Comparison of ENCODE assay signal across 25 mouse cellular contexts in genomic region chr12:37263685-37264084, GRCm38 (mm10). TPM values are rescaled to one million over a fixed set of nuclear protein-coding genes. Genes with fewer than 3 reads are reported as not detected.
A peak's percentile ranks its signal among the peaks of the same experiment; 100 is the strongest.
DNase-seq lines count a peak whose midpoint lies in the region; ATAC-seq and TF ChIP-seq lines count a peak whose summit lies in the region.
"Had no signal": no experiment of that assay in that cellular context is flagged by ENCODE, and none has a peak within 500 bp of the region (broad histone marks: within the 10 kb centered on the region; RNA-seq: fewer than 3 reads in every experiment).

No protein-coding gene starts in this region.

- no peak overlapping the region for H3K9ac ChIP-seq in hindbrain, postnatal 0 days (replicated peaks; ENCODE audit: low read length)
- no peak overlapping the region for H3K9ac ChIP-seq in hindbrain, embryonic 11.5 days (ENCODE audit: low read depth, low read length)
- no peak overlapping the region for H3K9ac ChIP-seq in lung, postnatal 0 days (replicated peaks; ENCODE audit: low read depth)
- H3K9ac ChIP-seq: embryonic facial prominence, embryonic 12.5 days; embryonic facial prominence, embryonic 15.5 days; heart, embryonic 12.5 days; heart, embryonic 15.5 days; hindbrain, embryonic 12.5 days; hindbrain, embryonic 15.5 days; intestine, embryonic 15.5 days had no signal

- no peaks in the 10 kb centered on the region for H3K36me3 ChIP-seq in hindbrain, postnatal 0 days (ENCODE audit: insufficient read depth, low read length)
- H3K36me3 ChIP-seq in hindbrain, embryonic 11.5 days (ENCODE audit: control insufficient read depth, insufficient read depth, low read length): no peaks in the 10 kb centered on the region
- H3K36me3 ChIP-seq in lung, postnatal 0 days (ENCODE audit: insufficient read depth, low read length): no peaks in the 10 kb centered on the region
- H3K36me3 ChIP-seq: embryonic facial prominence, embryonic 12.5 days; embryonic facial prominence, embryonic 15.5 days; heart, embryonic 12.5 days; heart, embryonic 15.5 days; hindbrain, embryonic 12.5 days; hindbrain, embryonic 15.5 days; intestine, embryonic 15.5 days had no signal

- no peak for ATAC-seq in hindbrain, postnatal 0 days
- no peak for ATAC-seq in hindbrain, embryonic 11.5 days (ENCODE audit: low FRiP score)
- ATAC-seq in lung, postnatal 0 days: no peak
- ATAC-seq: activated CD4-positive, CD25-positive, alpha-beta regulatory T cell, adult 4 months; CD4-positive, CD25-positive, alpha-beta regulatory T cell, adult 4 months; forebrain, embryonic 16.5 days; intestine, embryonic 15.5 days had no signal

- no peak overlapping the region for H3K4me2 ChIP-seq in hindbrain, postnatal 0 days (ENCODE audit: low read depth, low read length)
- H3K4me2 ChIP-seq in hindbrain, embryonic 11.5 days (replicated peaks; ENCODE audit: low read depth, low read length): no peak overlapping the region
- H3K4me2 ChIP-seq in lung, postnatal 0 days (replicated peaks; ENCODE audit: low read depth, low read length): no peak overlapping the region
- H3K4me2 ChIP-seq: embryonic facial prominence, embryonic 12.5 days; embryonic facial prominence, embryonic 15.5 days; heart, embryonic 12.5 days; heart, embryonic 15.5 days; hindbrain, embryonic 12.5 days; hindbrain, embryonic 15.5 days; intestine, embryonic 15.5 days had no signal

- H3K27me3 ChIP-seq in hindbrain, postnatal 0 days (ENCODE audit: insufficient read depth, low read length): no peaks in the 10 kb centered on the region
- H3K27me3 ChIP-seq in hindbrain, embryonic 11.5 days (ENCODE audit: control insufficient read depth, insufficient read depth, low read length): no peaks in the 10 kb centered on the region
- H3K27me3 ChIP-seq in lung, postnatal 0 days (replicated peaks; ENCODE audit: insufficient read depth, low read length): no peaks in the 10 kb centered on the region
- H3K27me3 ChIP-seq: embryonic facial prominence, embryonic 12.5 days; embryonic facial prominence, embryonic 15.5 days; heart, embryonic 12.5 days; heart, embryonic 15.5 days; hindbrain, embryonic 12.5 days; hindbrain, embryonic 15.5 days; intestine, embryonic 15.5 days had no signal

- peak; percentile 14 for DNase-seq in hindbrain, postnatal 0 days (ENCODE audit: low spot score)
- no peak for DNase-seq in hindbrain, embryonic 11.5 days (ENCODE audit: low spot score)
- DNase-seq in lung, postnatal 0 days (ENCODE audit: low spot score): peak; percentile 44
- no peak for DNase-seq in lung, postnatal 4 days
- DNase-seq in brain, embryonic 14.5 days (ENCODE audit: low read depth): peak; percentile 38
- no peak for DNase-seq in heart, adult 18-20 months
- DNase-seq: adrenal gland, adult 8-10 months; adrenal gland, postnatal 25 days; cerebellum, adult 18-20 months; cerebellum, adult 9-10 months; cerebellum, postnatal 14 days; gastrocnemius, postnatal 10 days; gastrocnemius, postnatal 36 days; heart, postnatal 14 days; heart, postnatal 4 days had no signal

- no peak for TF ChIP-seq CTCF in hindbrain, postnatal 0 days (IDR thresholded peaks at IDR 0.05; ENCODE audit: low read depth)
- no peak for TF ChIP-seq CTCF in lung, postnatal 0 days (IDR thresholded peaks at IDR 0.05)
- no peak for TF ChIP-seq CTCF in brain, embryonic 14.5 days (IDR thresholded peaks at IDR 0.05; ENCODE audit: borderline replicate concordance, extremely low read depth, insufficient read depth, insufficient read length)

- TF ChIP-seq POLR2A in brain, embryonic 14.5 days (IDR thresholded peaks at IDR 0.05; ENCODE audit: borderline replicate concordance, extremely low read depth, insufficient read depth, insufficient read length, poor library complexity, severe bottlenecking): no peak

- H3K4me3 ChIP-seq in hindbrain, postnatal 0 days (ENCODE audit: low read length): no peak overlapping the region
- no peak overlapping the region for H3K4me3 ChIP-seq in hindbrain, embryonic 11.5 days (ENCODE audit: low read depth, low read length)
- H3K4me3 ChIP-seq in lung, postnatal 0 days (ENCODE audit: low read depth, low read length): no peak overlapping the region
- H3K4me3 ChIP-seq: embryonic facial prominence, embryonic 12.5 days; embryonic facial prominence, embryonic 15.5 days; heart, embryonic 12.5 days; heart, embryonic 15.5 days; hindbrain, embryonic 12.5 days; hindbrain, embryonic 15.5 days; intestine, embryonic 15.5 days had no signal

- no peaks in the 10 kb centered on the region for H3K9me3 ChIP-seq in hindbrain, postnatal 0 days (ENCODE audit: low read length)
- no peaks in the 10 kb centered on the region for H3K9me3 ChIP-seq in hindbrain, embryonic 11.5 days (ENCODE audit: control insufficient read depth, low read length)
- H3K9me3 ChIP-seq in lung, postnatal 0 days (ENCODE audit: low read length): no peaks in the 10 kb centered on the region
- H3K9me3 ChIP-seq: embryonic facial prominence, embryonic 12.5 days; embryonic facial prominence, embryonic 15.5 days; heart, embryonic 12.5 days; heart, embryonic 15.5 days; hindbrain, embryonic 12.5 days; hindbrain, embryonic 15.5 days; intestine, embryonic 15.5 days had no signal

- H3K4me1 ChIP-seq in hindbrain, postnatal 0 days (ENCODE audit: insufficient read depth, low read length): no peaks in the 10 kb centered on the region
- no peaks in the 10 kb centered on the region for H3K4me1 ChIP-seq in hindbrain, embryonic 11.5 days (replicated peaks; ENCODE audit: control insufficient read depth, insufficient read depth, low read length)
- no peaks in the 10 kb centered on the region for H3K4me1 ChIP-seq in lung, postnatal 0 days (ENCODE audit: insufficient read depth, low read depth, low read length)
- H3K4me1 ChIP-seq: embryonic facial prominence, embryonic 12.5 days; embryonic facial prominence, embryonic 15.5 days; heart, embryonic 15.5 days; hindbrain, embryonic 12.5 days; hindbrain, embryonic 15.5 days; intestine, embryonic 15.5 days had no signal

- 86% methylated on average over 3 of the region's 3 CpGs for WGBS in hindbrain, postnatal 0 days
- 80% methylated on average over 3 of the region's 3 CpGs for WGBS in hindbrain, embryonic 11.5 days
- WGBS in lung, postnatal 0 days: 72% methylated on average over 3 of the region's 3 CpGs

- peak; percentile 31; the same call in 1 of the 2 replicates for TF ChIP-seq EP300 in lung, postnatal 0 days (IDR thresholded peaks at IDR 0.05)

- H3K27ac ChIP-seq in hindbrain, postnatal 0 days: no peak overlapping the region
- H3K27ac ChIP-seq in hindbrain, embryonic 11.5 days (ENCODE audit: low read depth, low read length): no peak overlapping the region
- H3K27ac ChIP-seq in lung, postnatal 0 days (ENCODE audit: low read length): no peak overlapping the region
- H3K27ac ChIP-seq: embryonic facial prominence, embryonic 12.5 days; embryonic facial prominence, embryonic 15.5 days; heart, embryonic 15.5 days; hindbrain, embryonic 12.5 days; hindbrain, embryonic 15.5 days; intestine, embryonic 15.5 days had no signal

RNA-seq across cellular contexts. Expression of gene Agmo, which starts 22.2 kb away (rescaled TPM):
- total RNA-seq in hindbrain, postnatal 0 days (2014; rRNA removed): 1.9 and 2.4 TPM in 2 replicates
- 2.5 TPM in 2 replicates for polyA plus RNA-seq in hindbrain, postnatal 0 days (2015; fragmentation: Nextera tagmentation; extraction: Ambion mirVana)
- 0.33 and 0.71 TPM in 2 replicates for polyA plus RNA-seq in hindbrain, embryonic 11.5 days (2014; fragmentation: Nextera tagmentation; extraction: Ambion mirVana)
- 2.7 and 3.0 TPM in 2 replicates for polyA plus RNA-seq in lung, postnatal 0 days (2015; fragmentation: Nextera tagmentation; extraction: Ambion mirVana)
- 0.16 and 0.25 TPM in 2 replicates for polyA plus RNA-seq in brain, embryonic 14.5 days (2012; rRNA removed)
- 1 to 10 TPM; 2.1 to 3.5 TPM for total RNA-seq in heart, adult 18-20 months (2021)

Comparison
In these comparisons a context has a peak if more than half of its experiments do, and no peak if none do; other contexts are left out.
1. DNase-seq: peak in hindbrain, postnatal 0 days (single experiment), lung, postnatal 0 days (single experiment) and brain, embryonic 14.5 days (single experiment); none in hindbrain, embryonic 11.5 days (single experiment), lung, postnatal 4 days (0 of 2) and heart, adult 18-20 months (0 of 2).